Comparison of ENCODE assay signal across 9 mouse cellular contexts in the genomic region with DNA sequence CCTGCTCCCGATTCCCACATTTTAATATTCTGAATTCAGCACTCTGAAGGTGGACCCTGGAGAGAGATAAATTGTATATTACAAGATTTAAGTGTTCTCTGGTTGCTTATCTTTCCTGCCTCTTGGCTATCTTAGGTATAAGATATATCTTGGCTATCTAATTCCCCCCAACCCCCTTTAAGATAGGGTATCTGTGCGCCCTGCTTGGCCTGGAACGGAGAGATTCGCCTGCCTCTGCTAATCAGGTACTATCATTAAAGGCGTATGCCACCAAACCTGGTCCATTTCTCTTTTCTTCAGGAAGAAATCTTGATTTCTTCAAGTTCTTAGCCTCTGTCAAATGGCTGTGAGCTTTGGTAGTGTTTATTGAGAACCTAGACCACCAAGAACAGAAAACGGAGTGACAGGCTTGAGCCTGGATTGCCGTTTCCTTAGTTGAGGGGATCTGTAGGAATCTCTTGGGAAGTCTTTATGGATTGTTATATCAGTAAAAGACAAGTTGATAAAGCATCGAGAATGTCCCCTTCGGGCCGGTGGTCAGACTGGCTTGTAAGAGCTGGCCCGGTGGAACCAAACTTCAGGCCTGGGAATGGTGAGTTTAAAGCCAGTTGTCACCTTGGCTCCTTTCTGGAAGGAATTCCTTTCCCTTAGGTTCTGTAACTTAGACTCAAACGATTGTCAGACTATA. TPM values are rescaled to one million over a fixed set of nuclear protein-coding genes. Genes with fewer than 3 reads are reported as not detected.
DNase-seq lines count a peak whose midpoint lies in the region; ATAC-seq and TF ChIP-seq lines count a peak whose summit lies in the region.
"Had no signal": no experiment of that assay in that cellular context is flagged by ENCODE, and none has a peak within 500 bp of the region (broad histone marks: within the 10 kb centered on the region; RNA-seq: fewer than 3 reads in every experiment).

No protein-coding gene starts in this region.

- H3K4me2 ChIP-seq in kidney, postnatal 0 days (ENCODE audit: low read length) = peak overlapping the region; percentile 64
- H3K4me2 ChIP-seq in embryonic facial prominence, embryonic 11.5 days (ENCODE audit: low read depth, low read length) = peak overlapping the region; percentile 60
- H3K4me2 ChIP-seq in intestine, embryonic 14.5 days (ENCODE audit: low read length) = peak overlapping the region; percentile 67
- peak overlapping the region; percentile 69 for H3K4me2 ChIP-seq in midbrain, postnatal 0 days (ENCODE audit: low read depth, low read length, poor library complexity, severe bottlenecking)

- H3K27me3 ChIP-seq in kidney, postnatal 0 days (ENCODE audit: insufficient read depth, low read length) = no peaks in the 10 kb centered on the region
- no peaks in the 10 kb centered on the region for H3K27me3 ChIP-seq in embryonic facial prominence, embryonic 11.5 days (ENCODE audit: control insufficient read depth, insufficient read depth, low read length)
- H3K27me3 ChIP-seq in intestine, embryonic 14.5 days (replicated peaks; ENCODE audit: control insufficient read depth, insufficient read depth, low read length) = no peaks in the 10 kb centered on the region
- no peaks in the 10 kb centered on the region for H3K27me3 ChIP-seq in midbrain, postnatal 0 days (ENCODE audit: insufficient read depth, low read length)

- peak overlapping the region; percentile 74 for H3K4me3 ChIP-seq in kidney, postnatal 0 days (replicated peaks; ENCODE audit: low read depth, low read length)
- peak overlapping the region; percentile 89 for H3K4me3 ChIP-seq in embryonic facial prominence, embryonic 11.5 days (ENCODE audit: low read depth, low read length)
- H3K4me3 ChIP-seq in intestine, embryonic 14.5 days (ENCODE audit: low read depth, low read length) = peak overlapping the region; percentile 77
- H3K4me3 ChIP-seq in midbrain, postnatal 0 days (ENCODE audit: low read depth, low read length) = peak overlapping the region; percentile 96

- no peak for TF ChIP-seq CTCF in kidney, postnatal 0 days (IDR thresholded peaks at IDR 0.05; ENCODE audit: low read depth)
- TF ChIP-seq CTCF in midbrain, postnatal 0 days (IDR thresholded peaks at IDR 0.05) = no peak

- DNase-seq in kidney, postnatal 0 days (ENCODE audit: low spot score) = no peak
- no peak for DNase-seq in kidney, adult 11 months
- no peak for DNase-seq in embryonic facial prominence, embryonic 11.5 days (ENCODE audit: low spot score)
- DNase-seq in intestine, embryonic 14.5 days (ENCODE audit: low spot score) = no peak
- no peak for DNase-seq in midbrain, postnatal 0 days (ENCODE audit: low spot score)
- DNase-seq in embryo, embryonic 9.5 days (ENCODE audit: extremely low spot score) = no peak
- no peak for DNase-seq in embryo, embryonic 11 days
- DNase-seq in right cerebral cortex, postnatal 25 days = no peak
- DNase-seq: kidney, adult 18-20 months had no signal

- no peaks in the 10 kb centered on the region for H3K9me3 ChIP-seq in kidney, postnatal 0 days (replicated peaks; ENCODE audit: low read length)
- no peaks in the 10 kb centered on the region for H3K9me3 ChIP-seq in embryonic facial prominence, embryonic 11.5 days (replicated peaks; ENCODE audit: control insufficient read depth, low read length)
- H3K9me3 ChIP-seq in intestine, embryonic 14.5 days (ENCODE audit: control insufficient read depth, low read length) = no peaks in the 10 kb centered on the region
- no peaks in the 10 kb centered on the region for H3K9me3 ChIP-seq in midbrain, postnatal 0 days (ENCODE audit: low read length)

- peak overlapping the region; percentile 86 for H3K9ac ChIP-seq in kidney, postnatal 0 days (ENCODE audit: low read depth, low read length)
- peak overlapping the region; percentile 75 for H3K9ac ChIP-seq in embryonic facial prominence, embryonic 11.5 days (replicated peaks; ENCODE audit: low read length)
- peak overlapping the region; percentile 89 for H3K9ac ChIP-seq in intestine, embryonic 14.5 days (ENCODE audit: low read length)
- peak overlapping the region; percentile 82; the same call in 1 of the 2 replicates for H3K9ac ChIP-seq in midbrain, postnatal 0 days (replicated peaks; ENCODE audit: low read length, poor library complexity, severe bottlenecking)

- WGBS in kidney, postnatal 0 days = 55% methylated on average over 12 of the region's 12 CpGs
- 57% methylated on average over 12 of the region's 12 CpGs for WGBS in embryonic facial prominence, embryonic 11.5 days
- WGBS in intestine, embryonic 14.5 days = 46% methylated on average over 12 of the region's 12 CpGs
- WGBS in midbrain, postnatal 0 days = 52% methylated on average over 12 of the region's 12 CpGs

- peaks cover 4% of the 10 kb centered on the region; the same call in 1 of the 2 replicates for H3K4me1 ChIP-seq in kidney, postnatal 0 days (replicated peaks; ENCODE audit: insufficient read depth, low read length)
- no peaks in the 10 kb centered on the region for H3K4me1 ChIP-seq in embryonic facial prominence, embryonic 11.5 days (ENCODE audit: control insufficient read depth, insufficient read depth, low read length)
- peaks cover 15% of the 10 kb centered on the region; the same call in 1 of the 2 replicates for H3K4me1 ChIP-seq in intestine, embryonic 14.5 days (replicated peaks; ENCODE audit: control insufficient read depth, insufficient read depth, low read length)
- H3K4me1 ChIP-seq in midbrain, postnatal 0 days (ENCODE audit: insufficient read depth, low read length) = peaks cover 4% of the 10 kb centered on the region; the same call in 1 of the 2 replicates

- no peak for ATAC-seq in kidney, postnatal 0 days (replicated peaks; ENCODE audit: low FRiP score, low read depth)
- no peak for ATAC-seq in embryonic facial prominence, embryonic 11.5 days (replicated peaks; ENCODE audit: insufficient number of reproducible peaks, low FRiP score, low TSS enrichment, low read depth)
- no peak for ATAC-seq in intestine, embryonic 14.5 days (replicated peaks; ENCODE audit: low FRiP score, low TSS enrichment, low read depth)
- ATAC-seq in midbrain, postnatal 0 days (ENCODE audit: low FRiP score) = no peak

- no peak overlapping the region for H3K27ac ChIP-seq in kidney, postnatal 0 days
- peak overlapping the region; percentile 90; the same call in 1 of the 2 replicates for H3K27ac ChIP-seq in embryonic facial prominence, embryonic 11.5 days (replicated peaks; ENCODE audit: low read depth, low read length)
- H3K27ac ChIP-seq in intestine, embryonic 14.5 days (ENCODE audit: low read depth) = peak overlapping the region; percentile 94; the same call in 1 of the 2 replicates
- H3K27ac ChIP-seq in midbrain, postnatal 0 days (ENCODE audit: low read depth, low read length) = no peak overlapping the region

- H3K36me3 ChIP-seq in kidney, postnatal 0 days (ENCODE audit: insufficient read depth, low read length) = no peaks in the 10 kb centered on the region
- no peaks in the 10 kb centered on the region for H3K36me3 ChIP-seq in embryonic facial prominence, embryonic 11.5 days (replicated peaks; ENCODE audit: control insufficient read depth, insufficient read depth, low read depth, low read length)
- H3K36me3 ChIP-seq in intestine, embryonic 14.5 days (ENCODE audit: control insufficient read depth, insufficient read depth, low read length) = no peaks in the 10 kb centered on the region
- H3K36me3 ChIP-seq in midbrain, postnatal 0 days (ENCODE audit: insufficient read depth, low read length) = no peaks in the 10 kb centered on the region

RNA-seq across cellular contexts. Expression of a gene that starts 11.0 kb away (rescaled TPM):
- 7.2 and 7.3 TPM in 2 replicates for polyA plus RNA-seq in kidney, postnatal 0 days (2015; fragmentation: Nextera tagmentation; extraction: Ambion mirVana)
- polyA plus RNA-seq in embryonic facial prominence, embryonic 11.5 days (2014; fragmentation: Nextera tagmentation; extraction: Ambion mirVana) = 11.3 and 12.3 TPM in 2 replicates
- 8.7 and 9.0 TPM in 2 replicates for polyA plus RNA-seq in intestine, embryonic 14.5 days (2014; fragmentation: Nextera tagmentation; extraction: Ambion mirVana)
- 11.8 and 13.2 TPM in 2 replicates for total RNA-seq in midbrain, postnatal 0 days (2014; rRNA removed)
- polyA plus RNA-seq in midbrain, postnatal 0 days (2015; fragmentation: Nextera tagmentation; extraction: Ambion mirVana) = 3.8 and 3.9 TPM in 2 replicates

RNA-seq across cellular contexts. Expression of a gene that starts 48.4 kb away (rescaled TPM):
- polyA plus RNA-seq in kidney, postnatal 0 days (2015; fragmentation: Nextera tagmentation; extraction: Ambion mirVana) = 44.1 and 46.9 TPM in 2 replicates
- 112 and 129 TPM in 2 replicates for polyA plus RNA-seq in embryonic facial prominence, embryonic 11.5 days (2014; fragmentation: Nextera tagmentation; extraction: Ambion mirVana)
- 77.6 and 90.5 TPM in 2 replicates for polyA plus RNA-seq in intestine, embryonic 14.5 days (2014; fragmentation: Nextera tagmentation; extraction: Ambion mirVana)
- total RNA-seq in midbrain, postnatal 0 days (2014; rRNA removed) = 53.2 and 54.6 TPM in 2 replicates
- polyA plus RNA-seq in midbrain, postnatal 0 days (2015; fragmentation: Nextera tagmentation; extraction: Ambion mirVana) = 32.9 and 34.3 TPM in 2 replicates

Comparison
In these comparisons a context has a peak if more than half of its experiments do, and no peak if none do; other contexts are left out.
1. H3K27ac ChIP-seq: peak in embryonic facial prominence, embryonic 11.5 days (single experiment) and intestine, embryonic 14.5 days (single experiment); none in kidney, postnatal 0 days (single experiment) and midbrain, postnatal 0 days (single experiment).
2. Peak in every context shown above with its lines, with median percentiles within 50 percentile points of each other: H3K4me2 ChIP-seq, H3K4me3 ChIP-seq and H3K9ac ChIP-seq.